Mouse (Mus musculus): Measurements from ENCODE around the gene Mfap5. TPM values are rescaled to one million over a fixed set of nuclear protein-coding genes. Genes with fewer than 3 reads are reported as not detected.
A peak's percentile ranks its signal among the peaks of the same experiment; 100 is the strongest.
"Not testable (repeated sequence)": the region's sequence is repeated elsewhere in the genome, so short reads cannot be mapped to it uniquely, and the experiment has no call there.

Gene Mfap5
- polyA plus RNA-seq, 1 experiment from 2014 or later = not detected

GRCm38 (mm10) chr6:122562463-122562862 lies 56.8 kb downstream of the Mfap5 start:
- 8% methylated on average over 6 of the region's 6 CpGs for WGBS (ENCODE audit: missing documents)
- no peaks in the 10 kb centered on the region for H3K36me3 ChIP-seq (ENCODE audit: inconsistent target)

GRCm38 (mm10) chr6:122565070-122565784 lies 59.6 kb downstream of the Mfap5 start:
- 86% methylated on average over 9 of the region's 9 CpGs for WGBS (ENCODE audit: missing documents)
- Histone ChIP-seq H3K4me3 (ENCODE audit: inconsistent target) (no peak overlapping the region), H3K27ac (no peak overlapping the region), H3K36me3 (ENCODE audit: inconsistent target) (no peaks in the 10 kb centered on the region), H3K79me2 (ENCODE audit: inconsistent target) (no peaks in the 10 kb centered on the region)

More at GRCm38 (mm10) chr6:122562463-122562862, 56.8 kb downstream of the Mfap5 start:
- no peak overlapping the region for H3K27ac ChIP-seq
- no peaks in the 10 kb centered on the region for H3K79me2 ChIP-seq (ENCODE audit: inconsistent target)
- H3K4me3 ChIP-seq (ENCODE audit: inconsistent target) = no peak overlapping the region

GRCm38 (mm10) chr6:122569113-122569512 lies 63.5 kb downstream of the Mfap5 start:
- H3K36me3 ChIP-seq (ENCODE audit: inconsistent target) = no peaks in the 10 kb centered on the region
- peak overlapping the region; percentile 95 for H3K27ac ChIP-seq
- H3K4me3 ChIP-seq (ENCODE audit: inconsistent target) = no peak overlapping the region
- WGBS (ENCODE audit: missing documents) = 92% methylated on average over 5 of the region's 5 CpGs
- no peaks in the 10 kb centered on the region for H3K79me2 ChIP-seq (ENCODE audit: inconsistent target)

GRCm38 (mm10) chr6:122569762-122570161 lies 64.1 kb downstream of the Mfap5 start:
- H3K4me3 ChIP-seq (ENCODE audit: inconsistent target) = no peak overlapping the region
- no peaks in the 10 kb centered on the region for H3K79me2 ChIP-seq (ENCODE audit: inconsistent target)
- 57% methylated on average over 1 of the region's 1 CpGs for WGBS (ENCODE audit: missing documents)
- peak overlapping the region; percentile 95 for H3K27ac ChIP-seq
- H3K36me3 ChIP-seq (ENCODE audit: inconsistent target) = no peaks in the 10 kb centered on the region

- Histone ChIP-seq H3K79me2 (ENCODE audit: inconsistent target) (no peaks in the 10 kb centered on the region), H3K4me3 (ENCODE audit: inconsistent target) (no peak overlapping the region), H3K36me3 (ENCODE audit: inconsistent target) (no peaks in the 10 kb centered on the region), H3K27ac (peak overlapping the region; percentile 95)
- 9% methylated on average over 8 of the region's 8 CpGs for WGBS (ENCODE audit: missing documents)
These were observed 65.3 kb downstream of the Mfap5 start for GRCm38 (mm10) chr6:122570695-122571616.

- no peaks in the 10 kb centered on the region for H3K79me2 ChIP-seq (ENCODE audit: inconsistent target)
- H3K27ac ChIP-seq = peak overlapping the region; percentile 95
- 51% methylated on average over 3 of the region's 3 CpGs for WGBS (ENCODE audit: missing documents)
- no peak overlapping the region for H3K4me3 ChIP-seq (ENCODE audit: inconsistent target)
- H3K36me3 ChIP-seq (ENCODE audit: inconsistent target) = no peaks in the 10 kb centered on the region
These were observed 65.9 kb downstream of the Mfap5 start for GRCm38 (mm10) chr6:122571617-122571959.

GRCm38 (mm10) chr6:122575037-122575436 lies 69.4 kb downstream of the Mfap5 start:
- H3K27ac ChIP-seq; H3K4me3 ChIP-seq (ENCODE audit: inconsistent target); H3K79me2 ChIP-seq (ENCODE audit: inconsistent target): not testable (repeated sequence)
- peaks cover 19% of the 10 kb centered on the region for H3K36me3 ChIP-seq (ENCODE audit: inconsistent target)
- 100% methylated on average over 1 of the region's 1 CpGs for WGBS (ENCODE audit: missing documents)

- Histone ChIP-seq H3K4me3 (ENCODE audit: inconsistent target) (no peak overlapping the region), H3K27ac (no peak overlapping the region), H3K36me3 (ENCODE audit: inconsistent target) (peaks cover 35% of the 10 kb centered on the region), H3K79me2 (ENCODE audit: inconsistent target) (no peaks in the 10 kb centered on the region)
- WGBS (ENCODE audit: missing documents) = 100% methylated on average over 2 of the region's 3 CpGs
These were observed 71.4 kb downstream of the Mfap5 start for GRCm38 (mm10) chr6:122577030-122577429.

Other genes starting within 250 kb of the Mfap5 start
- gene Klrg1, start 223.0 kb upstream of the Mfap5 start, polyA plus RNA-seq (2018) = not detected in 3 replicates
- gene M6pr, start 197.1 kb upstream of the Mfap5 start, polyA plus RNA-seq (2018) = 282 to 386 TPM (median 335 TPM) in 3 replicates
- 2.5 to 4.7 TPM (median 4.1 TPM) in 3 replicates for gene Phc1, start 165.3 kb upstream of the Mfap5 start, polyA plus RNA-seq (2018)
- gene Rimklb, start 7.1 kb upstream of the Mfap5 start, polyA plus RNA-seq (2018) = not detected in 3 replicates
- 0.13 TPM in 1 of 3 replicates, not detected in the others for gene Aicda, start 48.0 kb downstream of the Mfap5 start, polyA plus RNA-seq (2018)
- gene Apobec1, start 96.6 kb downstream of the Mfap5 start, polyA plus RNA-seq (2018) = 444 to 687 TPM (median 596 TPM) in 3 replicates
- 23.1 to 29.1 TPM (median 26.4 TPM) in 3 replicates for gene Gdf3, start 104.2 kb downstream of the Mfap5 start, polyA plus RNA-seq (2018)
- gene Dppa3, start 120.6 kb downstream of the Mfap5 start, polyA plus RNA-seq (2018) = 1.3 to 3.4 TPM (median 1.4 TPM) in 3 replicates
- gene Nanog, start 201.6 kb downstream of the Mfap5 start, polyA plus RNA-seq (2018) = not detected in 3 replicates

All from macrophage (primary cell).